Mouse (Mus musculus) MEL (cell line): Measurements from ENCODE around the gene Kif11. TPM values are rescaled to one million over a fixed set of nuclear protein-coding genes. Genes with fewer than 3 reads are reported as not detected.

Source experiments
- DNase-seq: peaks from one replicate; pipeline ENCODE4 v3.0.0; 2011; ENCODE audit warnings: low read depth, low spot score
- H3K27ac ChIP-seq: 2 replicates; pipeline ENCODE4 v1.5.1; 2012; ENCODE audit warnings: low read depth, mild to moderate bottlenecking, control low read depth, low read length, moderate library complexity; ENCODE audit not compliant: control insufficient read depth
- H3K27me3 ChIP-seq, 2 experiments: fragments of 150-350 bp in 1 of 2; sonication (generic) in 1 of 2; 2 replicates each; pipeline ENCODE4 v1.6.1; 2012; ENCODE audit warnings: low read length in 2 of 2, mild to moderate bottlenecking in 2 of 2, improper control_type of control experiment in 1 of 2, moderate library complexity in 1 of 2; ENCODE audit not compliant: insufficient read depth in 2 of 2, control insufficient read depth in 1 of 2
- H3K36me3 ChIP-seq, 2 experiments: 2 replicates each; pipeline ENCODE4 v1.6.1; 2012 to 2014; ENCODE audit warnings: low read length in 2 of 2, improper control_type of control experiment in 1 of 2, inconsistent platforms in 1 of 2, mild to moderate bottlenecking in 1 of 2; ENCODE audit not compliant: insufficient read depth in 2 of 2, control insufficient read depth in 1 of 2
- H3K4me1 ChIP-seq, 2 experiments: fragments of 150-350 bp in 1 of 2; sonication (generic) in 1 of 2; 2 replicates each; pipeline ENCODE4 v1.6.1; 2012; ENCODE audit warnings: low read length in 2 of 2, improper control_type of control experiment in 1 of 2, mild to moderate bottlenecking in 1 of 2; ENCODE audit not compliant: insufficient read depth in 2 of 2, control insufficient read depth in 1 of 2
- H3K4me3 ChIP-seq, 2 experiments: fragments of 150-350 bp in 1 of 2; sonication (generic) in 1 of 2; 2 replicates each; pipeline ENCODE4 v1.5.1; 2012; ENCODE audit warnings: low read depth in 2 of 2, low read length in 2 of 2, mild to moderate bottlenecking in 2 of 2, moderate library complexity in 2 of 2, control low read depth in 1 of 2, improper control_type of control experiment in 1 of 2; ENCODE audit not compliant: control insufficient read depth in 1 of 2, insufficient read depth in 1 of 2
- H3K79me2 ChIP-seq: 2 replicates; pipeline ENCODE4 v1.6.1; 2012; ENCODE audit warnings: mild to moderate bottlenecking, low read length, moderate library complexity; ENCODE audit not compliant: control insufficient read depth, poor library complexity, insufficient read depth
- H3K9ac ChIP-seq: 2 replicates; pipeline ENCODE4 v1.6.1; 2012; ENCODE audit warnings: low read depth, mild to moderate bottlenecking, control low read depth, low read length, moderate library complexity; ENCODE audit not compliant: control insufficient read depth, poor library complexity, severe bottlenecking
- H3K9me3 ChIP-seq: fragments of 150-350 bp; sonication (generic); replicated peaks from 2 replicates; pipeline ENCODE4 v1.6.1; 2012; ENCODE audit warnings: mild to moderate bottlenecking, low read length, improper control_type of control experiment, moderate library complexity; ENCODE audit not compliant: insufficient read depth
- CHD2 ChIP-seq: IDR thresholded peaks from 2 replicates; pipeline ENCODE4 v1.6.1; 2011; ENCODE audit warnings: low read length, improper control_type of control experiment
- E2F4 ChIP-seq: IDR thresholded peaks from 2 replicates; pipeline ENCODE4 v1.6.1; 2011; ENCODE audit warnings: low read depth, low read length, improper control_type of control experiment, borderline replicate concordance
- ELF1 ChIP-seq: IDR thresholded peaks from 2 replicates; pipeline ENCODE4 v1.6.1; 2014; ENCODE audit warnings: low read depth, mild to moderate bottlenecking, inconsistent platforms, low read length, improper control_type of control experiment, moderate library complexity
- GABPA ChIP-seq: IDR thresholded peaks from 2 replicates; pipeline ENCODE4 v1.6.1; 2012; ENCODE audit warnings: low read depth, mild to moderate bottlenecking, inconsistent platforms, low read length, improper control_type of control experiment, moderate library complexity
- GATA1 ChIP-seq: IDR thresholded peaks from 2 replicates; pipeline ENCODE4 v1.6.1; 2011; ENCODE audit warnings: low read depth, low read length, improper control_type of control experiment
- JUND ChIP-seq: IDR thresholded peaks from 2 replicates; pipeline ENCODE4 v1.6.1; 2011; ENCODE audit warnings: low read depth, mild to moderate bottlenecking, improper control_type of control experiment, low read length
- MAFK ChIP-seq: IDR thresholded peaks from 2 replicates; pipeline ENCODE4 v1.6.1; 2011; ENCODE audit warnings: low read depth, mild to moderate bottlenecking, low read length, improper control_type of control experiment, borderline replicate concordance
- MAZ ChIP-seq: IDR thresholded peaks from 2 replicates; pipeline ENCODE4 v1.6.1; 2012; ENCODE audit warnings: low read depth, mild to moderate bottlenecking, inconsistent platforms, low read length, improper control_type of control experiment
- MYC ChIP-seq: IDR thresholded peaks from 2 replicates; pipeline ENCODE4 v1.6.1; 2011; ENCODE audit warnings: low read depth, mild to moderate bottlenecking, low read length, improper control_type of control experiment, moderate library complexity
- NRF1 ChIP-seq: IDR thresholded peaks from 2 replicates; pipeline ENCODE4 v1.6.1; 2014; ENCODE audit warnings: low read depth, mild to moderate bottlenecking, inconsistent platforms, low read length, improper control_type of control experiment, moderate library complexity; ENCODE audit not compliant: poor library complexity, insufficient read depth, severe bottlenecking
- POLR2A ChIP-seq, 2 experiments: IDR thresholded peaks; 2 replicates each; pipeline ENCODE4 v1.6.1; 2011 to 2012; ENCODE audit warnings: low read length in 2 of 2, mild to moderate bottlenecking in 2 of 2, control low read depth in 1 of 2, improper control_type of control experiment in 1 of 2, low read depth in 1 of 2, moderate library complexity in 1 of 2; ENCODE audit not compliant: control insufficient read depth in 1 of 2, insufficient read depth in 1 of 2, poor library complexity in 1 of 2
- RAD21 ChIP-seq: IDR thresholded peaks from 2 replicates; pipeline ENCODE4 v1.6.1; 2011; ENCODE audit warnings: mild to moderate bottlenecking, low read depth, low read length, improper control_type of control experiment
- RCOR1 ChIP-seq: IDR thresholded peaks from 2 replicates; pipeline ENCODE4 v1.6.1; 2012; ENCODE audit warnings: low read depth, mild to moderate bottlenecking, inconsistent platforms, low read length, improper control_type of control experiment
- TAL1 ChIP-seq: IDR thresholded peaks from 2 replicates; pipeline ENCODE4 v1.6.1; 2012; ENCODE audit warnings: mild to moderate bottlenecking, inconsistent platforms, low read length, moderate library complexity, mixed read lengths
- TBP ChIP-seq: IDR thresholded peaks from 2 replicates; pipeline ENCODE4 v1.8.0; 2011; ENCODE audit warnings: low read depth, low read length, improper control_type of control experiment
- TCF12 ChIP-seq: IDR thresholded peaks from 2 replicates; pipeline ENCODE4 v1.6.1; 2014; ENCODE audit warnings: low read depth, mild to moderate bottlenecking, inconsistent platforms, low read length, improper control_type of control experiment, moderate library complexity
- USF2 ChIP-seq, 2 experiments: IDR thresholded peaks; 2 replicates each; pipeline ENCODE4 v1.6.1; 2011 to 2012; ENCODE audit warnings: improper control_type of control experiment in 2 of 2, low read length in 2 of 2, borderline replicate concordance in 1 of 2, inconsistent platforms in 1 of 2, low read depth in 1 of 2, mild to moderate bottlenecking in 1 of 2; ENCODE audit not compliant: insufficient read depth in 1 of 2
- ZC3H11A ChIP-seq: IDR thresholded peaks from 2 replicates; pipeline ENCODE4 v1.6.1; 2012; ENCODE audit warnings: low read depth, mild to moderate bottlenecking, inconsistent platforms, low read length, improper control_type of control experiment
- polyA plus RNA-seq, 2 experiments: library from polyadenylated mRNA; stranded (reverse) in 1 of 2; unstranded in 1 of 2; fragments of >175 nt in 1 of 2; fragments of >200 nt in 1 of 2; gene quantifications; 2 replicates each; pipeline versions ENCODE4 v1.2.1 to v1.2.4; 2012; ENCODE audit warnings: low replicate concordance in 2 of 2, low read depth in 1 of 2; ENCODE audit not compliant: insufficient read length in 2 of 2, insufficient read depth in 1 of 2, missing spikeins in 1 of 2
- total RNA-seq: library from RNA; depleted of rRNA; stranded (reverse); fragments of 300-350 nt; gene quantifications from 2 replicates; pipeline ENCODE4 v1.2.3, GENCODE M21; 2012

The Kif11 gene
- total and polyA plus RNA-seq, 3 experiments: 44.8 to 50.5 (median 50.1) TPM

DNA sequence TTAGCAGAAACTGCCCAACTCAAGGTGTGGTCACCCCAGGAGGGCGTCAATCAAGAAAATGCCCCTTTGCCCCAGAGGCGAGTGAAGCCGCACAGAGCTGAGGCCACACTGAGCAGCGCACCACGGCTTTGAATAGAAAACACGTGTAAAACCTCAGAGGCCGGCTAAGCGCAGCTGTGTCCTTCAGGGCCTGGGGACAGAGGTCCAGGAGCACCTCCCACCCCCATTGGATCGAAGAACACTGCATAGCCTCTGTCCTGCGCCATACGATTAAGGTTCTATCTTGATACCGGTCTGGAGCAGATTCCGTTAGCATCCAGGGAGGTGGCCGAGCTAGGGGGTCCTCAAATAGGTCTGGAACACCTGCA lies 57.7 kb downstream of the Kif11 start:
- H3K27me3 ChIP-seq: no peaks in the 10 kb centered on the region
- H3K27ac ChIP-seq: no peak overlapping the region
- DNase-seq: no peak
- TF ChIP-seq CHD2 (no peak), MYC (no peak), RCOR1 (no peak), USF2 (IDR thresholded peaks at IDR 0.05; ENCODE audit: borderline replicate concordance in 1 of 2, insufficient read depth in 1 of 2, low read depth in 1 of 2, low read length in 2 of 2) (no peak), TBP (no peak), ELF1 (no peak), RAD21 (no peak), MAFK (no peak), ZC3H11A (no peak), E2F4 (no peak), MAZ (no peak), GATA1 (no peak), TAL1 (no peak), GABPA (no peak), POLR2A (IDR thresholded peaks at IDR 0.05; ENCODE audit: control insufficient read depth in 1 of 2, insufficient read depth in 1 of 2, low read depth in 1 of 2, low read length in 2 of 2, poor library complexity in 1 of 2) (no peak), NRF1 (no peak), JUND (no peak), TCF12 (no peak)
- no peaks in the 10 kb centered on the region for H3K36me3 ChIP-seq
- no peaks in the 10 kb centered on the region for H3K79me2 ChIP-seq
- H3K9me3 ChIP-seq: no peaks in the 10 kb centered on the region
- no peaks in the 10 kb centered on the region for H3K4me1 ChIP-seq
- H3K9ac ChIP-seq: no peak overlapping the region
- H3K4me3 ChIP-seq: no peak overlapping the region

DNA sequence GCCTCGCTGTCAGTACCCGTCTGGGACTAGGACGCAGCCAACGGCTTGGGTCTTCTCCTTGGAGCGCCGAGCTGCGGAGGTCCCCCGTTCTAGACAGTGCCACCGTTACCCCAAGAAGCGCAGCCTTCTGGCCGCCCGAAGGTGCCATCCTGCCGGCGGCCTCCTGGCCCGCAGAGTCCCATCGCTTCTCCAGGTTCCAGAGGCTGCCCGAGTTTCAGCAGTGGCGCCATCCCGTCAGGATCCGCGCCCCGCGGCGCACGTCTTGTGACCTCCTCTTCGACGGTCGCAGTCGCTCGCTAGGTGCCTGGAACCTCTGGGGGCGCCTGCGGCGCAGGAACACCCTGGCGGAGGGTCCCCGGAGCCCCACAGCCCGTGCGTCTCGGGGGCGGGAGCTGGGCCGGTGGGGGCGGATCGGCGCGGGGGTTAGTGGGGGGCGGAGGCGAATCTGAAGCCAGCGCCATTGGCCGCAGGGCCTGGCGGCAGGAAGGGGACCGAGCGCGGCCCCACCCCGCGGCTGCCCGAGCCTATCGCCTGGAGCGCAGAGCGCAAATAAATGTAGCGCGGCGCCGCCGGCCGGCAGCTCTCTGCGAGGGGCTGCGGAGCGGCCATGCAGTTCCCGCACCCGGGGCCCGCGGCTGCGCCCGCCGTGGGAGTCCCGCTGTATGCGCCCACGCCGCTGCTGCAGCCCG lies 58.2 kb downstream of the Kif11 start, which contains the start of gene Hhex:
Gene Hhex, plus strand, starts transcription at position 548 of the 689 bp plus-strand sequence.
- H3K79me2 ChIP-seq: no peaks in the 10 kb centered on the region
- H3K27ac ChIP-seq: no peak within 1 kb of the TSS
- H3K36me3 ChIP-seq: no peaks in the 10 kb centered on the region
- H3K4me1 ChIP-seq: no peaks in the 10 kb centered on the region
- H3K4me3 ChIP-seq: no peak within 1 kb of the TSS
- H3K9ac ChIP-seq: no peak within 1 kb of the TSS
- H3K27me3 ChIP-seq: no peaks in the 10 kb centered on the region
- no peaks in the 10 kb centered on the region for H3K9me3 ChIP-seq
- no peak for DNase-seq
- TF ChIP-seq E2F4: no peak
